Comparison of ENCODE assay signal across 9 mouse cellular contexts in genomic region chr7:80077801-80078200, GRCm38 (mm10). TPM values are rescaled to one million over a fixed set of nuclear protein-coding genes. Genes with fewer than 3 reads are reported as not detected.
DNase-seq lines count a peak whose midpoint lies in the region; ATAC-seq and TF ChIP-seq lines count a peak whose summit lies in the region.
"Had no signal": no experiment of that assay in that cellular context is flagged by ENCODE, and none has a peak within 500 bp of the region (broad histone marks: within the 10 kb centered on the region; RNA-seq: fewer than 3 reads in every experiment).

No protein-coding gene starts in this region.

- no peak overlapping the region for H3K4me3 ChIP-seq in forebrain, embryonic 10.5 days
- H3K4me3 ChIP-seq in forebrain, embryonic 11.5 days (ENCODE audit: low read depth, low read length): no peak overlapping the region
- H3K4me3 ChIP-seq in midbrain, embryonic 13.5 days (replicated peaks): no peak overlapping the region
- no peak overlapping the region for H3K4me3 ChIP-seq in midbrain, postnatal 0 days (ENCODE audit: low read depth, low read length)
- H3K4me3 ChIP-seq in liver, embryonic 13.5 days (replicated peaks): no peak overlapping the region
- H3K4me3 ChIP-seq in stomach, postnatal 0 days (ENCODE audit: low read depth, low read length): no peak overlapping the region
- H3K4me3 ChIP-seq: neural tube, embryonic 15.5 days had no signal

- H3K4me1 ChIP-seq in forebrain, embryonic 10.5 days: peaks cover 81% of the 10 kb centered on the region
- H3K4me1 ChIP-seq in forebrain, embryonic 11.5 days (replicated peaks; ENCODE audit: control insufficient read depth, insufficient read depth, low read length): peaks cover 38% of the 10 kb centered on the region
- H3K4me1 ChIP-seq in midbrain, embryonic 13.5 days (replicated peaks): peaks cover 70% of the 10 kb centered on the region
- H3K4me1 ChIP-seq in midbrain, postnatal 0 days (ENCODE audit: insufficient read depth, low read length): peaks cover 21% of the 10 kb centered on the region
- peaks cover 70% of the 10 kb centered on the region for H3K4me1 ChIP-seq in liver, embryonic 13.5 days (replicated peaks)
- peaks cover 13% of the 10 kb centered on the region; the same call in 1 of the 2 replicates for H3K4me1 ChIP-seq in stomach, postnatal 0 days (replicated peaks; ENCODE audit: control insufficient read depth, insufficient read depth)

- TF ChIP-seq EP300 in stomach, postnatal 0 days (optimal IDR thresholded peaks at IDR 0.05): no peak

- no peak overlapping the region for H3K4me2 ChIP-seq in forebrain, embryonic 11.5 days (ENCODE audit: low read depth, low read length, severe bottlenecking)
- H3K4me2 ChIP-seq in midbrain, embryonic 13.5 days (replicated peaks): no peak overlapping the region
- H3K4me2 ChIP-seq in midbrain, postnatal 0 days (ENCODE audit: low read depth, low read length, poor library complexity, severe bottlenecking): no peak overlapping the region
- H3K4me2 ChIP-seq in liver, embryonic 13.5 days: no peak overlapping the region
- no peak overlapping the region for H3K4me2 ChIP-seq in stomach, postnatal 0 days (replicated peaks; ENCODE audit: low read depth)
- H3K4me2 ChIP-seq: neural tube, embryonic 15.5 days had no signal

- H3K27ac ChIP-seq in forebrain, embryonic 10.5 days: peak overlapping the region; percentile 90
- no peak overlapping the region for H3K27ac ChIP-seq in forebrain, embryonic 11.5 days (ENCODE audit: low read depth, low read length)
- 0 out of 2 replicates have a peak overlapping the region, but pooled peaks have one; percentile 86 for H3K27ac ChIP-seq in midbrain, embryonic 13.5 days
- H3K27ac ChIP-seq in midbrain, postnatal 0 days (ENCODE audit: low read depth, low read length): no peak overlapping the region
- H3K27ac ChIP-seq in liver, embryonic 13.5 days: peak overlapping the region; percentile 8; the same call in 1 of the 2 replicates
- H3K27ac ChIP-seq in stomach, postnatal 0 days (replicated peaks): peak overlapping the region; percentile 30

- H3K9me3 ChIP-seq in forebrain, embryonic 10.5 days: no peaks in the 10 kb centered on the region
- H3K9me3 ChIP-seq in forebrain, embryonic 11.5 days (ENCODE audit: control insufficient read depth, low read length): no peaks in the 10 kb centered on the region
- no peaks in the 10 kb centered on the region for H3K9me3 ChIP-seq in midbrain, embryonic 13.5 days
- H3K9me3 ChIP-seq in midbrain, postnatal 0 days (ENCODE audit: low read length): no peaks in the 10 kb centered on the region
- no peaks in the 10 kb centered on the region for H3K9me3 ChIP-seq in liver, embryonic 13.5 days (replicated peaks)
- no peaks in the 10 kb centered on the region for H3K9me3 ChIP-seq in stomach, postnatal 0 days (ENCODE audit: control insufficient read depth, low read length)
- H3K9me3 ChIP-seq: neural tube, embryonic 15.5 days had no signal

- peaks cover 23% of the 10 kb centered on the region for H3K36me3 ChIP-seq in forebrain, embryonic 10.5 days (replicated peaks)
- H3K36me3 ChIP-seq in forebrain, embryonic 11.5 days (ENCODE audit: control insufficient read depth, insufficient read depth, low read length): peaks cover 15% of the 10 kb centered on the region; the same call in 1 of the 2 replicates
- H3K36me3 ChIP-seq in midbrain, embryonic 13.5 days: peaks cover 19% of the 10 kb centered on the region
- peaks cover 16% of the 10 kb centered on the region for H3K36me3 ChIP-seq in midbrain, postnatal 0 days (ENCODE audit: insufficient read depth, low read length)
- peaks cover 18% of the 10 kb centered on the region for H3K36me3 ChIP-seq in liver, embryonic 13.5 days
- H3K36me3 ChIP-seq in stomach, postnatal 0 days (ENCODE audit: control insufficient read depth, insufficient read depth, low read length): peaks cover 10% of the 10 kb centered on the region

- ATAC-seq in forebrain, embryonic 11.5 days (replicated peaks; ENCODE audit: low FRiP score): no peak
- no peak for ATAC-seq in midbrain, embryonic 13.5 days
- ATAC-seq in midbrain, postnatal 0 days (ENCODE audit: low FRiP score): no peak
- no peak for ATAC-seq in liver, embryonic 13.5 days (ENCODE audit: low read depth)
- ATAC-seq in stomach, postnatal 0 days (ENCODE audit: low FRiP score, low TSS enrichment): 0 out of 2 replicates have a peak, but pooled peaks have one; percentile 27
- no peak for ATAC-seq in megakaryocyte progenitor cell, adult 5-6 weeks (replicated peaks; ENCODE audit: poor library complexity)

- TF ChIP-seq CTCF in midbrain, postnatal 0 days (IDR thresholded peaks at IDR 0.05): no peak
- no peak for TF ChIP-seq CTCF in stomach, postnatal 0 days (IDR thresholded peaks at IDR 0.05; ENCODE audit: low read depth)

- no peak for DNase-seq in forebrain, embryonic 10.5 days (ENCODE audit: extremely low spot score, low spot score)
- no peak for DNase-seq in forebrain, embryonic 11.5 days (ENCODE audit: low spot score)
- no peak for DNase-seq in midbrain, postnatal 0 days (ENCODE audit: low spot score)
- DNase-seq in liver, embryonic 13.5 days: no peak
- peak; percentile 45 for DNase-seq in stomach, postnatal 0 days (ENCODE audit: low spot score)
- no peak for DNase-seq in cerebellum, adult 18-20 months

- 81% methylated on average over 9 of the region's 9 CpGs for WGBS in forebrain, embryonic 10.5 days
- WGBS in forebrain, embryonic 11.5 days: 77% methylated on average over 9 of the region's 9 CpGs
- WGBS in midbrain, embryonic 13.5 days: 68% methylated on average over 9 of the region's 9 CpGs
- 68% methylated on average over 9 of the region's 9 CpGs for WGBS in midbrain, postnatal 0 days
- 55% methylated on average over 9 of the region's 9 CpGs for WGBS in liver, embryonic 13.5 days (ENCODE audit: insufficient replicate concordance)
- WGBS in stomach, postnatal 0 days: 35% methylated on average over 9 of the region's 9 CpGs

- no peaks in the 10 kb centered on the region for H3K27me3 ChIP-seq in forebrain, embryonic 10.5 days (ENCODE audit: poor library complexity, severe bottlenecking)
- no peaks in the 10 kb centered on the region for H3K27me3 ChIP-seq in forebrain, embryonic 11.5 days (ENCODE audit: control insufficient read depth, insufficient read depth, low read length)
- H3K27me3 ChIP-seq in midbrain, embryonic 13.5 days: no peaks in the 10 kb centered on the region
- no peaks in the 10 kb centered on the region for H3K27me3 ChIP-seq in midbrain, postnatal 0 days (ENCODE audit: insufficient read depth, low read length)
- H3K27me3 ChIP-seq in liver, embryonic 13.5 days: no peaks in the 10 kb centered on the region
- no peaks in the 10 kb centered on the region for H3K27me3 ChIP-seq in stomach, postnatal 0 days (ENCODE audit: control insufficient read depth, insufficient read depth, low read length)
- H3K27me3 ChIP-seq: neural tube, embryonic 15.5 days had no signal

- no peak overlapping the region for H3K9ac ChIP-seq in forebrain, embryonic 11.5 days (ENCODE audit: low read length)
- no peak overlapping the region for H3K9ac ChIP-seq in midbrain, embryonic 13.5 days (replicated peaks)
- no peak overlapping the region for H3K9ac ChIP-seq in midbrain, postnatal 0 days (replicated peaks; ENCODE audit: low read length, poor library complexity, severe bottlenecking)
- no peak overlapping the region for H3K9ac ChIP-seq in liver, embryonic 13.5 days
- H3K9ac ChIP-seq in stomach, postnatal 0 days (ENCODE audit: low read length): no peak overlapping the region
- H3K9ac ChIP-seq: neural tube, embryonic 15.5 days had no signal

RNA-seq across cellular contexts. Expression of gene Idh2, which starts 37.4 kb away (rescaled TPM):
- polyA plus RNA-seq in forebrain, embryonic 10.5 days (2016; fragmentation: Nextera tagmentation; extraction: Ambion mirVana): 462 and 476 TPM in 2 replicates
- polyA plus RNA-seq in forebrain, embryonic 11.5 days (2014; fragmentation: Nextera tagmentation; extraction: Ambion mirVana): 403 and 425 TPM in 2 replicates
- 291 and 296 TPM in 2 replicates for polyA plus RNA-seq in midbrain, embryonic 13.5 days (2015; fragmentation: Nextera tagmentation; extraction: Ambion mirVana)
- total RNA-seq in midbrain, postnatal 0 days (2014; rRNA removed): 122 and 136 TPM in 2 replicates
- 115 and 124 TPM in 2 replicates for polyA plus RNA-seq in midbrain, postnatal 0 days (2015; fragmentation: Nextera tagmentation; extraction: Ambion mirVana)
- 137 and 146 TPM in 2 replicates for polyA plus RNA-seq in liver, embryonic 13.5 days (2015; fragmentation: Nextera tagmentation; extraction: Ambion mirVana)
- polyA plus RNA-seq in stomach, postnatal 0 days (2015; fragmentation: Nextera tagmentation; extraction: Ambion mirVana): 288 TPM in 2 replicates
- 267 and 274 TPM in 2 replicates for total RNA-seq in megakaryocyte progenitor cell, adult 5-6 weeks (2015)
- total RNA-seq in megakaryocyte progenitor cell, adult 5-6 weeks (2017): 276 and 284 TPM in 2 replicates

RNA-seq across cellular contexts. Expression of gene Zfp710, which starts 53.2 kb away (rescaled TPM):
- polyA plus RNA-seq in forebrain, embryonic 10.5 days (2016; fragmentation: Nextera tagmentation; extraction: Ambion mirVana): 33.3 and 33.4 TPM in 2 replicates
- 27.9 and 33.0 TPM in 2 replicates for polyA plus RNA-seq in forebrain, embryonic 11.5 days (2014; fragmentation: Nextera tagmentation; extraction: Ambion mirVana)
- 21.3 and 25.1 TPM in 2 replicates for polyA plus RNA-seq in midbrain, embryonic 13.5 days (2015; fragmentation: Nextera tagmentation; extraction: Ambion mirVana)
- 25.1 and 33.6 TPM in 2 replicates for total RNA-seq in midbrain, postnatal 0 days (2014; rRNA removed)
- 9.8 and 10.7 TPM in 2 replicates for polyA plus RNA-seq in midbrain, postnatal 0 days (2015; fragmentation: Nextera tagmentation; extraction: Ambion mirVana)
- polyA plus RNA-seq in liver, embryonic 13.5 days (2015; fragmentation: Nextera tagmentation; extraction: Ambion mirVana): 3.9 and 5.2 TPM in 2 replicates
- 10.3 and 12.0 TPM in 2 replicates for polyA plus RNA-seq in stomach, postnatal 0 days (2015; fragmentation: Nextera tagmentation; extraction: Ambion mirVana)
- total RNA-seq in megakaryocyte progenitor cell, adult 5-6 weeks (2015): 18.9 and 19.3 TPM in 2 replicates
- 22.7 and 23.6 TPM in 2 replicates for total RNA-seq in megakaryocyte progenitor cell, adult 5-6 weeks (2017)

Comparison
In these comparisons a context has a peak if more than half of its experiments do, and no peak if none do; other contexts are left out.
1. H3K27ac ChIP-seq: peak in forebrain, embryonic 10.5 days (single experiment), midbrain, embryonic 13.5 days (single experiment), liver, embryonic 13.5 days (single experiment) and stomach, postnatal 0 days (single experiment); none in forebrain, embryonic 11.5 days (single experiment) and midbrain, postnatal 0 days (single experiment).